Mouse (Mus musculus) heart, embryonic 14.5 days (tissue): ENCODE data around the gene Tcf7. TPM values are rescaled to one million over a fixed set of nuclear protein-coding genes. Genes with fewer than 3 reads are reported as not detected.

ENCODE experiments used
- ATAC-seq: fragments of 200-750 bp; cut with Nextera tagmentation; 2 replicates; pipeline ENCODE4 v1.8.0; 2017; ENCODE audit warnings: low read depth, moderate TSS enrichment; ENCODE audit not compliant: insufficient number of reproducible peaks, insufficient read depth, low FRiP score
- H3K27ac ChIP-seq, 2 experiments: fragments of 200-500 bp in 1 of 2; fragments of 300-500 bp in 1 of 2; sonication (generic) in 1 of 2; replicated peaks in 1 of 2; 2 replicates each; pipeline ENCODE4 v1.5.1; 2012 to 2014; ENCODE audit warnings: low read depth in 2 of 2, low read length in 2 of 2, control low read depth in 1 of 2, mild to moderate bottlenecking in 1 of 2, mixed read lengths in 1 of 2; ENCODE audit not compliant: control insufficient read depth in 1 of 2, insufficient read depth in 1 of 2
- H3K27me3 ChIP-seq: fragments of 300-500 bp; sonication (generic); 2 replicates; pipeline ENCODE4 v1.6.1; 2014; ENCODE audit warnings: mild to moderate bottlenecking, low read length, control low read depth; ENCODE audit not compliant: control insufficient read depth, insufficient read depth
- H3K36me3 ChIP-seq: fragments of 300-500 bp; sonication (generic); 2 replicates; pipeline ENCODE4 v1.6.1; 2014; ENCODE audit warnings: mild to moderate bottlenecking, control low read depth, low read length, mixed read lengths; ENCODE audit not compliant: control insufficient read depth, insufficient read depth
- H3K4me1 ChIP-seq, 2 experiments: fragments of 200-500 bp in 1 of 2; fragments of 300-500 bp in 1 of 2; sonication (generic) in 1 of 2; 2 replicates each; pipeline ENCODE4 v1.6.1; 2012 to 2014; ENCODE audit warnings: low read length in 2 of 2, control low read depth in 1 of 2, mixed read lengths in 1 of 2; ENCODE audit not compliant: control insufficient read depth in 2 of 2, insufficient read depth in 2 of 2
- H3K4me2 ChIP-seq: fragments of 300-500 bp; sonication (generic); 2 replicates; pipeline ENCODE4 v1.6.1; 2014; ENCODE audit warnings: mild to moderate bottlenecking, low read length
- H3K4me3 ChIP-seq, 2 experiments: fragments of 200-500 bp in 1 of 2; fragments of 300-500 bp in 1 of 2; sonication (generic) in 1 of 2; 2 replicates each; pipeline ENCODE4 v1.5.1; 2012 to 2014; ENCODE audit warnings: low read length in 2 of 2, mild to moderate bottlenecking in 2 of 2, control low read depth in 1 of 2, low read depth in 1 of 2, moderate library complexity in 1 of 2; ENCODE audit not compliant: control insufficient read depth in 1 of 2, insufficient read depth in 1 of 2
- H3K9ac ChIP-seq: fragments of 300-500 bp; sonication (generic); 2 replicates; pipeline ENCODE4 v1.6.1; 2014; ENCODE audit warnings: mild to moderate bottlenecking, low read length
- H3K9me3 ChIP-seq: fragments of 300-500 bp; sonication (generic); 2 replicates; pipeline ENCODE4 v1.6.1; 2016; ENCODE audit warnings: low read length, control low read depth; ENCODE audit not compliant: control insufficient read depth
- WGBS: fragments of 180-500 bp; shearing (Covaris S2); extraction: QIAGEN DNeasy Blood & Tissue Kit; methylation state at CpG from one replicate; pipeline ENCODE4 v1.1.7; 2014; 5-methylcytosine and 5-hydroxymethylcytosine counted together
- polyA plus RNA-seq: library from polyadenylated mRNA; unstranded; fragments of >200 nt; fragmentation: Nextera tagmentation; extraction: Ambion mirVana; gene quantifications from 2 replicates; pipeline ENCODE4 v1.2.1, GENCODE M21; 2014

The Tcf7 gene
- polyA plus RNA-seq, 1 experiment from 2014 or later = 2.5 TPM

GRCm38 (mm10) chr11:52271765-52272495 lies 10.9 kb downstream of the Tcf7 start:
- Histone ChIP-seq H3K4me1 (peaks cover 38 to 45% of the 10 kb centered on the region in 2 experiments), H3K4me2 (no peak overlapping the region), H3K36me3 (no peaks in the 10 kb centered on the region), H3K9ac (no peak overlapping the region), H3K27me3 (no peaks in the 10 kb centered on the region), H3K9me3 (no peaks in the 10 kb centered on the region), H3K4me3 (no peak overlapping the region), H3K27ac (no peak overlapping the region)
- ATAC-seq = no peak
- 79% methylated on average over 8 of the region's 8 CpGs for WGBS

- Histone ChIP-seq H3K4me3 (no peak overlapping the region), H3K27ac (no peak overlapping the region), H3K36me3 (no peaks in the 10 kb centered on the region), H3K4me1 (peaks cover 46 to 55% of the 10 kb centered on the region in 2 experiments), H3K4me2 (no peak overlapping the region), H3K27me3 (no peaks in the 10 kb centered on the region), H3K9me3 (no peaks in the 10 kb centered on the region), H3K9ac (no peak overlapping the region)
- no peak for ATAC-seq
- 77% methylated on average over 6 of the region's 6 CpGs for WGBS
Measured at GRCm38 (mm10) chr11:52269841-52270240, 13.0 kb downstream of the Tcf7 start.

GRCm38 (mm10) chr11:52268104-52268835 lies 14.5 kb downstream of the Tcf7 start:
- H3K4me2 ChIP-seq = no peak overlapping the region
- H3K9ac ChIP-seq = peak overlapping the region; percentile 30; the same call in 1 of the 2 replicates
- H3K4me1 ChIP-seq = peaks cover 39 to 50% of the 10 kb centered on the region in 2 experiments

GRCm38 (mm10) chr11:52267271-52267670 lies 15.5 kb downstream of the Tcf7 start:
- no peaks in the 10 kb centered on the region for H3K27me3 ChIP-seq
- H3K4me2 ChIP-seq = no peak overlapping the region
- H3K27ac ChIP-seq = no peak overlapping the region
- ATAC-seq = no peak
- H3K9me3 ChIP-seq = no peaks in the 10 kb centered on the region
- H3K4me1 ChIP-seq = peaks cover 31 to 40% of the 10 kb centered on the region in 2 experiments
- 86% methylated on average over 5 of the region's 5 CpGs for WGBS
- no peak overlapping the region for H3K9ac ChIP-seq
- H3K36me3 ChIP-seq = no peaks in the 10 kb centered on the region
- no peak overlapping the region for H3K4me3 ChIP-seq

More at GRCm38 (mm10) chr11:52268104-52268835, 14.5 kb downstream of the Tcf7 start:
- Histone ChIP-seq H3K27me3 (no peaks in the 10 kb centered on the region), H3K27ac (0 out of 4 replicates have a peak overlapping the region, but pooled peaks of 1 of the 2 experiments have one; percentile 2), H3K4me3 (no peak overlapping the region), H3K36me3 (no peaks in the 10 kb centered on the region), H3K9me3 (no peaks in the 10 kb centered on the region)
- ATAC-seq = peak; percentile 23; the same call in 1 of the 2 replicates
- 48% methylated on average over 7 of the region's 7 CpGs for WGBS

- no peaks in the 10 kb centered on the region for H3K9me3 ChIP-seq
- ATAC-seq = no peak
- H3K4me1 ChIP-seq = peaks cover 28 to 36% of the 10 kb centered on the region in 2 experiments
- no peak overlapping the region for H3K4me3 ChIP-seq
- WGBS = 26% methylated on average over 12 of the region's 12 CpGs
- H3K36me3 ChIP-seq = no peaks in the 10 kb centered on the region
- peak overlapping the region; percentile 11; the same call in 1 of the 2 replicates for H3K9ac ChIP-seq
- peak overlapping the region in 1 of 2 experiments; percentile 41; a peak in 1 of 4 replicates for H3K27ac ChIP-seq
- peak overlapping the region; percentile 37 for H3K4me2 ChIP-seq
- no peaks in the 10 kb centered on the region for H3K27me3 ChIP-seq
Measured at GRCm38 (mm10) chr11:52265616-52266307, 17.1 kb downstream of the Tcf7 start.

- 86% methylated on average over 7 of the region's 7 CpGs for WGBS
- no peak overlapping the region for H3K4me3 ChIP-seq
- no peaks in the 10 kb centered on the region for H3K27me3 ChIP-seq
- H3K9ac ChIP-seq = no peak overlapping the region
- H3K9me3 ChIP-seq = no peaks in the 10 kb centered on the region
- H3K4me2 ChIP-seq = no peak overlapping the region
- no peak overlapping the region for H3K27ac ChIP-seq
- peaks cover 28 to 36% of the 10 kb centered on the region in 2 experiments for H3K4me1 ChIP-seq
- peaks cover 5% of the 10 kb centered on the region; the same call in 1 of the 2 replicates for H3K36me3 ChIP-seq
- no peak for ATAC-seq
Measured at GRCm38 (mm10) chr11:52264871-52265270, 17.9 kb downstream of the Tcf7 start.

- no peak overlapping the region for H3K27ac ChIP-seq
- H3K4me2 ChIP-seq = no peak overlapping the region
- H3K36me3 ChIP-seq = peaks cover 13% of the 10 kb centered on the region
- WGBS = 85% methylated on average over 11 of the region's 11 CpGs
- H3K4me1 ChIP-seq = peaks cover 15 to 19% of the 10 kb centered on the region in 2 experiments
- no peak for ATAC-seq
- no peak overlapping the region for H3K4me3 ChIP-seq
- no peaks in the 10 kb centered on the region for H3K9me3 ChIP-seq
- H3K27me3 ChIP-seq = no peaks in the 10 kb centered on the region
- no peak overlapping the region for H3K9ac ChIP-seq
Measured at GRCm38 (mm10) chr11:52262338-52262737, 20.5 kb downstream of the Tcf7 start.
